Mouse (Mus musculus): ENCODE measurements at regions not wholly inside any gene's neighbourhood (a gene's known extent, or its start where the extent isn't known, plus 50 kb on each side); places are given as distances from the start of the nearest gene placed in this dataset.

- no peak for DNase-seq (ENCODE audit: low read depth, low spot score)
Measured at GRCm38 (mm10) chr9:41379283-41379682, 217.8 kb upstream of the Ubash3b start.

GRCm38 (mm10) chr9:41378627-41379231, 217.2 kb upstream of the Ubash3b start:
- DNase-seq (ENCODE audit: low read depth, low spot score) = no peak

- DNase-seq (ENCODE audit: low read depth, low spot score) = no peak
Measured at GRCm38 (mm10) chr9:41377701-41378626, 216.5 kb upstream of the Ubash3b start.

- DNase-seq (ENCODE audit: low read depth, low spot score) = no peak
Measured at GRCm38 (mm10) chr9:41376948-41377700, 215.6 kb upstream of the Ubash3b start.

GRCm38 (mm10) chr9:41375984-41376651, 214.6 kb upstream of the Ubash3b start:
- no peak for DNase-seq (ENCODE audit: low read depth, low spot score)

- no peak for DNase-seq (ENCODE audit: low read depth, low spot score)
Measured at GRCm38 (mm10) chr9:41374591-41375481, 213.3 kb upstream of the Ubash3b start.

DNA sequence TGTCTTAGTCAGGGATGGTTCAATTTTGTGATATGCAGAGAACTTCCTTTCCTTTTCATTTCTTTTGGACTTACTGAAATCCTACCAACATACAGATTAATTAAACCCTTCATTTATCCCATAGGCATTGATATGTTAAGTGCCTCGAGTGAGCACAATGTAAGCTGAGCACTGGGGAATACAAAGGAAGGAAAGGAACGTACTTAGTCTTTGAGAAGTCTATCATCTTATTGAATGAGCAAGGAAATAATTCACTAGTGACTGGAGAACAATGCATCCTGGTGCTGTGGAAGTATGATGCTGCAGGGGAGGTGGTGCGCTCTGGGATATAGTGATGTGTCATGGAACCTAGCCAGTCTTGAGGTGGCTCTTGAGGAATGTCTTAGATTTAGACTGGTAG, 204.9 kb upstream of the Ubash3b start:
- DNase-seq (ENCODE audit: low read depth, low spot score) = no peak

DNA sequence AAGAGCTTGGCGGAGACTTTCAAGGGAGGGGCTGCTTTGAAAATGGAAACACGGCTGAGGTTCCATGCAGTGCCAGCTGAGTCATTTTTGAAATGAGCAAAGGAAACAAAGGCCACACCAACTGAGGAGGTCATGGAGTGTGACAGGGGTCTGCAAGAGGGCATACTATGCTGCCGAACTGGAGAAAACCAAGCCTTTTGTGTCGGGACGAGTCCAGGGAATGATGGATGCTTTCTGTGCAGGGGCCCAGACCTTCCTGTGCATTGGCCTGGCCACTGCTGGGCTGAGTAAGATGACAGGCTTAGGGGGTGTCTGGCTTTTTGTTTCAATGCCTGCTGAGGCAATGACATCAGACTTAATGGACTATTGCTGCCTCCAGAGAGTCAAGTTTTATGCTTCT, 203.8 kb upstream of the Ubash3b start:
- no peak for DNase-seq (ENCODE audit: low read depth, low spot score)

- DNase-seq (ENCODE audit: low read depth, low spot score) = no peak
Measured at GRCm38 (mm10) chr9:41364442-41365250, 203.1 kb upstream of the Ubash3b start.

DNA sequence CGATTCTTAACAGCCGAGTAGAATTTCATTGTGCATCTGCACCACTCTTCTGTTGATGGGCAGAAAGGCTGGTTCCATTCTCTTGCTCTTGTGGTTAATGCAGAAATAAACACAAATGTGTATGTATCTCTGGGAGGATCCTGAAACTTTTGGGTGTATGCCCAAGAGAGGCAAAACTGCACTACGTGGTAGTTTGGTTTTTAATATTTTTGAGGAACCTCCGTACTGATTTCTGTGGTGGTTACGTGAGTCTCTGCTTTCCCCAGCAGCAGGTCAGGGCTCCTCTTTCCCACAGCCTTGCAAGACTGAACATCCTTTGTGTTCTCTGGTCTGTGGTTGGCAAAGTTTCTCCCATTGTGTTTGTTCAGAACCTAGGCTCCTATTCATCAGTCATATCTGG, 198.9 kb upstream of the Ubash3b start:
- DNase-seq (ENCODE audit: low read depth, low spot score) = no peak

DNA sequence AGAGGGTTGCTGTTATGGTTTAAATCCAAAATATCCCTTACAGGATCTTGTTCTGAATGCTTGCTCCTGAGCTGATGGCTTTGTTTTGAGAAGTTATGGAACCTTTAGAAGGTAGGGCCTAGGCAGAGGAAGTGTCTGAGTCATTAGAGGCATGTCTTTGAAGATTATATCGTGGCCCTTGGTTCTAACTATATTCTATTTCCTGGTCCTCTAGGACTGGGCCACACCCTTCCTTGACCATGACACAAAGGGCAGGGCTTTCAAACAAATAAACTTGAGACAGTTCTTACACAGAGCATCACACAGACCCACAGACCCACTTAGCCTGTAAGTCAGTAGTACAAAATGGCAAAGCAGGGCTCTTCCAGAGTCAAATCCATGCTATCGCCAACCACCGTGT, 197.8 kb upstream of the Ubash3b start:
- no peak for DNase-seq (ENCODE audit: low read depth, low spot score)

DNA sequence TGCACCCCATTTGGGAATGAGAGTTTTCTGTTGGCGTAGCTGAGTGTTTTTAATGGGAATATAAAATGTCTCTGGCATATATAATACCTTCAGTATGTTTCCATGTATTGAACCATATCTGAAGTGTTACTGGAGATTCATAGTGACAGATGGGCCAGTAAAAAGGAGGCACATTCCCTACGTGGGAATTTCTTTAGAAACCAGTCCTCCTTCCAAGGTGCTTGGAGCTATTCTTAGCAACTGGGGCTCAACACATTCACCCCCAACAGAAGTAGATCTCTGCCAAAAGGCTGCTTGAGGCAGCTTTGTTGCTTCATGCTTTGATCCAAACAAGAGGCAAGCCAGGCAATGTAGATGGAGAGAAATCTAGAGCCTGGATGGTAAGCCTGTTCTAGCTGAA, 183.8 kb upstream of the Ubash3b start:
- DNase-seq (ENCODE audit: low read depth, low spot score) = no peak

- no peak for DNase-seq (ENCODE audit: low read depth, low spot score)
Measured at GRCm38 (mm10) chr9:41337375-41337774, 175.9 kb upstream of the Ubash3b start.

DNA sequence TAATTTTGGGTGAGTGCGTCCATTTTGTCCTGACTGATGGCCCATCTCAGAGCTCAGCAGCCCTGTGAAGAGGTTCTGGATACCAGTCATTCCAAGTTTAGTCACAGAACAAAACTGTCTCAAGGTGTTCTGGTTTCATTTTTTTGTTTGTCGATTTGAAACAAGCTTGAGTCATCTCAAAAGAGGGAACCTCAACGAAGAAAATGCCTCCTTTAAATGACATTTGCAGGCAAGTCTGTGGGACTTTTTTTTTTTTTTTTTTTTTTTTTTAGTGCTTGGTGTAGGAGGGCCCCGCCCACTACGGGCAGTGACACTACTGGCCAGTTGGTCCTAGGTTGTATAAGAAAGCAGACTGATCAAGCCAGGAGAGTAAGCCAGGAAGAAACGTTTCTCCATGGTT, 175.3 kb upstream of the Ubash3b start:
- no peak for DNase-seq (ENCODE audit: low read depth, low spot score)

- peak; percentile 40 for DNase-seq (ENCODE audit: low read depth, low spot score)
Measured at GRCm38 (mm10) chr9:41334462-41335241, 173.2 kb upstream of the Ubash3b start.

- no peak for DNase-seq (ENCODE audit: low read depth, low spot score)
Measured at GRCm38 (mm10) chr9:41333526-41333925, 172.0 kb upstream of the Ubash3b start.

DNA sequence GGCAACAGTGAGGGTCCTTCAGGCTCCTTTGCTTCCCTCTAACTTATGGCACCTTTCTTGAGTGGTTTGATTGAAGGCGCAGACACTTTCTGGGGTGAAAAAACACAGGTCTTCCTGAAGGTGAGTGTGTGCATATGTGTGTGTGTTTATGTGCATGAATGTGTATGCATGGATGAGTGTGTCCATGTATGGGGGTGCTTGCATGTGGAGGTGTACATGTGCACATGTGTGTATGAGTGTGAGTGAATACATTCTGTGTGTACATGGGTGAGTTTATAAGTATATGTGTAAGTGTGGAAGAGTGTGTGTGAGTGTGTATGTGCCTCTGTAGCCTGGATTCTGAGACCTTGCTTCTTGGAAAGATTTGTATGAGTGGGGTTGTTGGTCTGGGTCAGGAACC, 167.5 kb upstream of the Ubash3b start:
- no peak for DNase-seq (ENCODE audit: low read depth, low spot score)

DNA sequence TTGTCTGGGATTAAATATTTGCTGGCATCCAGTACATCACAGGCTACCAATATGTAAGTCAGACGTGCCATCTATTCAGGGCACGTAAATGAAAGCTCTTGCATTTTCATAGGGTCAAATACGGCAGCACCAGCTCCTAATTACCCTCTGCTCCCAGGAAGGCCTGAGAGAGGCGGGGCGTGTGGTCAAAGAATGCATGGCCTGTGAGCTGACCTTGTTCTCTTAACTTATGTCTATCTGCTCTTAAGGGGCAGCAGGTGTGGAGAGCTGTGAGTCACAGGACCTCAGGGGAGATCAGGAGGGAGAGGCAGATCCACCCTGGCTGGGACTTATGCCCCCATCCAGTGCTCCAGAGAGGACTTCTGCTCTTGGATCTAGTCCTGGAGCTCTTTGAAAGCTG, 167.0 kb upstream of the Ubash3b start:
- DNase-seq (ENCODE audit: low read depth, low spot score) = no peak

DNA sequence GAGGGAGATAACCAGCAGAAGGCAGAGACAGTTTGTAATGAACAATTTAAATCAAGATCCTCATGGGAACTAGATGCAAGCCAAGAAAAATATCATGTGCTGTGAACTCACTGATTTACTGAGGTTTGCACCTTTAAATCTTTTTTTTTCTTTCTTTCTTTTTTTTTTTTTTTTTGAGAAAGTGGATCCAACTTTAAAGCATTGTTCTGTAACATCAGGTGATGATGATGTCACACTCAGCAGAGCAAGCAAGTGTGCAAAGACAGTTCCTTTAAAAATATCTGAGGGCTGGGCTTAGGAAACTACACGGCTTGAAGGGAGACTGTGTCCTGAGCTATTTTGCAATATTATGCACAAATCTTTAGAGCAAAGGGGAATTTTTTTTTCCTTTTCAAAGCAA, 166.6 kb upstream of the Ubash3b start:
- DNase-seq (ENCODE audit: low read depth, low spot score) = no peak
